ENCODE assay signal across 14 mouse cellular contexts in genomic region chrX:167050066-167050465, GRCm38 (mm10).
A peak's percentile ranks its signal among the peaks of the same experiment; 100 is the strongest.
DNase-seq lines count a peak whose midpoint lies in the region; ATAC-seq and TF ChIP-seq lines count a peak whose summit lies in the region.
"Had no signal": no experiment of that assay in that cellular context is flagged by ENCODE, and none has a peak within 500 bp of the region (broad histone marks: within the 10 kb centered on the region; RNA-seq: fewer than 3 reads in every experiment).

No protein-coding gene starts in this region.

- peak; percentile 14; the same call in 1 of the 2 replicates for ATAC-seq in midbrain, embryonic 13.5 days
- ATAC-seq in midbrain, embryonic 14.5 days (ENCODE audit: low FRiP score, low TSS enrichment): no peak
- no peak for ATAC-seq in stomach, postnatal 0 days (ENCODE audit: low FRiP score, low TSS enrichment)
- ATAC-seq: Patski had no signal

- 0 out of 2 replicates have a peak, but pooled peaks cover 5% of the 10 kb centered on the region for H3K27me3 ChIP-seq in heart, embryonic 10.5 days (ENCODE audit: insufficient read depth, poor library complexity, severe bottlenecking)
- peaks cover 60% of the 10 kb centered on the region; the same call in 1 of the 2 replicates for H3K27me3 ChIP-seq in midbrain, embryonic 13.5 days
- H3K27me3 ChIP-seq in midbrain, embryonic 14.5 days (ENCODE audit: control insufficient read depth, insufficient read depth, low read length): peaks cover 2% of the 10 kb centered on the region; the same call in 1 of the 2 replicates
- no peaks in the 10 kb centered on the region for H3K27me3 ChIP-seq in stomach, postnatal 0 days (ENCODE audit: control insufficient read depth, insufficient read depth, low read length)
- H3K27me3 ChIP-seq: Patski had no signal

- WGBS in heart, embryonic 10.5 days: 77% methylated on average over 4 of the region's 4 CpGs
- WGBS in midbrain, embryonic 13.5 days: 60% methylated on average over 4 of the region's 4 CpGs
- WGBS in midbrain, embryonic 14.5 days: 51% methylated on average over 4 of the region's 4 CpGs
- 56% methylated on average over 4 of the region's 4 CpGs for WGBS in stomach, postnatal 0 days

- TF ChIP-seq EP300 in stomach, postnatal 0 days (optimal IDR thresholded peaks at IDR 0.05): no peak

- no peak overlapping the region for H3K4me3 ChIP-seq in heart, embryonic 10.5 days
- H3K4me3 ChIP-seq in midbrain, embryonic 13.5 days (replicated peaks): no peak overlapping the region
- no peak overlapping the region for H3K4me3 ChIP-seq in midbrain, embryonic 14.5 days (replicated peaks; ENCODE audit: low read depth, low read length)
- H3K4me3 ChIP-seq in stomach, postnatal 0 days (ENCODE audit: low read depth, low read length): no peak overlapping the region
- H3K4me3 ChIP-seq: erythroblast, embryonic 14.5 days; heart, embryonic 13.5 days had no signal

- 0 out of 2 replicates have a peak, but pooled peaks cover 3% of the 10 kb centered on the region for H3K4me1 ChIP-seq in heart, embryonic 10.5 days
- H3K4me1 ChIP-seq in midbrain, embryonic 13.5 days (replicated peaks): no peaks in the 10 kb centered on the region
- no peaks in the 10 kb centered on the region for H3K4me1 ChIP-seq in midbrain, embryonic 14.5 days (ENCODE audit: control insufficient read depth, insufficient read depth, low read length)
- H3K4me1 ChIP-seq in stomach, postnatal 0 days (replicated peaks; ENCODE audit: control insufficient read depth, insufficient read depth): no peaks in the 10 kb centered on the region

- H3K9ac ChIP-seq in midbrain, embryonic 13.5 days (replicated peaks): no peak overlapping the region
- no peak overlapping the region for H3K9ac ChIP-seq in midbrain, embryonic 14.5 days (replicated peaks; ENCODE audit: low read length)
- H3K9ac ChIP-seq in stomach, postnatal 0 days (ENCODE audit: low read length): no peak overlapping the region
- H3K9ac ChIP-seq: heart, embryonic 13.5 days had no signal

- H3K9me3 ChIP-seq in heart, embryonic 10.5 days: no peaks in the 10 kb centered on the region
- no peaks in the 10 kb centered on the region for H3K9me3 ChIP-seq in midbrain, embryonic 13.5 days
- no peaks in the 10 kb centered on the region for H3K9me3 ChIP-seq in midbrain, embryonic 14.5 days (ENCODE audit: control insufficient read depth, low read length)
- no peaks in the 10 kb centered on the region for H3K9me3 ChIP-seq in stomach, postnatal 0 days (ENCODE audit: control insufficient read depth, low read length)
- H3K9me3 ChIP-seq: heart, embryonic 13.5 days had no signal

- TF ChIP-seq CTCF in stomach, postnatal 0 days (IDR thresholded peaks at IDR 0.05; ENCODE audit: low read depth): no peak

- no peak overlapping the region for H3K4me2 ChIP-seq in midbrain, embryonic 13.5 days (replicated peaks)
- no peak overlapping the region for H3K4me2 ChIP-seq in midbrain, embryonic 14.5 days (ENCODE audit: low read length)
- H3K4me2 ChIP-seq in stomach, postnatal 0 days (replicated peaks; ENCODE audit: low read depth): no peak overlapping the region
- H3K4me2 ChIP-seq: heart, embryonic 13.5 days; liver, embryonic 11.5 days had no signal

- H3K27ac ChIP-seq in heart, embryonic 10.5 days: no peak overlapping the region
- no peak overlapping the region for H3K27ac ChIP-seq in midbrain, embryonic 13.5 days
- no peak overlapping the region for H3K27ac ChIP-seq in midbrain, embryonic 14.5 days (replicated peaks; ENCODE audit: low read depth, low read length)
- no peak overlapping the region for H3K27ac ChIP-seq in stomach, postnatal 0 days (replicated peaks)
- H3K27ac ChIP-seq: heart, embryonic 13.5 days had no signal

- no peaks in the 10 kb centered on the region for H3K36me3 ChIP-seq in heart, embryonic 10.5 days
- H3K36me3 ChIP-seq in midbrain, embryonic 13.5 days: no peaks in the 10 kb centered on the region
- H3K36me3 ChIP-seq in midbrain, embryonic 14.5 days (ENCODE audit: control insufficient read depth, insufficient read depth, low read length): no peaks in the 10 kb centered on the region
- no peaks in the 10 kb centered on the region for H3K36me3 ChIP-seq in stomach, postnatal 0 days (ENCODE audit: control insufficient read depth, insufficient read depth, low read length)
- H3K36me3 ChIP-seq: heart, embryonic 13.5 days had no signal

- peak; percentile 31 to 36 for DNase-seq in heart, adult 9 months (ENCODE audit: low spot score in 2 of 2)
- DNase-seq in heart, embryonic 10.5 days (ENCODE audit: low spot score): no peak
- DNase-seq in midbrain, embryonic 14.5 days: no peak
- DNase-seq in lung, postnatal 25 days (ENCODE audit: low spot score): peak; percentile 47
- peak; percentile 16 for DNase-seq in stomach, postnatal 0 days (ENCODE audit: low spot score)
- DNase-seq in ovary, postnatal 36 days (ENCODE audit: low spot score): no peak
- DNase-seq in cerebellum, postnatal 14 days: no peak
- DNase-seq: adrenal gland, adult 8-10 months; thymus, postnatal 25 days had no signal

Comparison
In these comparisons a context has a peak if more than half of its experiments do, and no peak if none do; other contexts are left out.
1. DNase-seq: peak in heart, adult 9 months (2 of 2), lung, postnatal 25 days (single experiment) and stomach, postnatal 0 days (single experiment); none in heart, embryonic 10.5 days (single experiment), midbrain, embryonic 14.5 days (single experiment), ovary, postnatal 36 days (single experiment) and cerebellum, postnatal 14 days (0 of 2).